Mouse (Mus musculus): ENCODE measurements around the gene Parp4.

The Parp4 gene

DNA sequence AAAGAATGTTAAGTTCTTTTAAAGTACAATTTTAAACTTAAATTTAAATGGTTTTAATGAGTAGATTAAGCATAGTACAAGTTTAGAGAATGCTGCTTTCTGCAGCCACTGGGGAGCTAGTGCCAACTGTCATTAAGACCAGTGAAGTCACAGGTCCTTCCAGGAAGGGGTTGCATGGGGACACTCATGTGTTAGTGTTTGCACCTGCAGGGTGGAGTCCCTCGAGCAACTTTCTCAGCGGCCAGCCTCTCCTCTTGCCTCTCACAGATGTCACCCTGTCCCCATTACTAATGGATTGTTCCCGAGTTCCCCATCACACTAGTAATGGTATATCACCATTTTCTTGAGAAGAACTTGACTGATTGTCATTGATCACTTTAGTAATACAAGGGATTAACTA is 37.8 kb downstream of the Parp4 start:
- DNase-seq (ENCODE audit: low spot score), result no peak

DNA sequence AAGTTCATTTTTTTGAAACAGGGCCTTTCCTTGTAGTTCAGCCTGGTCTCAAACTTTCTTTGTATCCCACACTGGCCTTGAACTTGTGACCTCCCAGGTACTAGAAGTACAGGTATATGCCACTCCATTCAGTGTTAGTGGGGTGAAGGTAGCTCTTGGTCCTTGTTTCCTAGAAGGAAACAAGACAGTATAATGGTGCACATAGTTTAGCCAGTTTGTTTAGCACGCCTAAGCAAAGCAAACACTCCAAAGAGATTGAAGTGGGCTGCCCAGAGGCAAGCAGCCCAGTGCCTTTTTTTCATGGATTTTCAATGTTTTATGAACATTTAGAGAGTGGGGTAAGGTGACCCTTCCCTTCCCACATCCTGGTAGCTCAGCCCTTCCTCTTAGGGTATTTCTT is 42.1 kb downstream of the Parp4 start:
- DNase-seq (ENCODE audit: low spot score), result no peak

DNA sequence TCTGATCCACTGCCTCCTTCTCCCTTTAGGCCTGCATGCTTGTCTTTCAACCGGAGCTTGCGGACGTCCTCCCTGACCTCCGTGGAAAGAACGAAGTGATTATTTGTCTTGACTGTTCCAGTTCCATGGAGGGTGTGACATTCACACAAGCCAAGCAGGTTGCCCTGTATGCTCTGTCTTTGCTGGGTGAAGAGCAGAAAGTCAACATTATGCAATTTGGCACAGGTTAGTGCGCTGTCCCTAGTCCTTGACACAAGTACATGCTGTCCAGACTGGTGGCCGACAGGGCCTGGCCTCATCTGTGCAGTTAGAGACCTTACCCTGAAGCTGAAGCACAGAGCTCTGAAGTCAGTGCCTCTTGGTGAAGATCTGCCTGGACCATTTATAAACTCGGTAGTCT is 45.0 kb downstream of the Parp4 start:
- DNase-seq (ENCODE audit: low spot score), result peak; percentile 1

DNA sequence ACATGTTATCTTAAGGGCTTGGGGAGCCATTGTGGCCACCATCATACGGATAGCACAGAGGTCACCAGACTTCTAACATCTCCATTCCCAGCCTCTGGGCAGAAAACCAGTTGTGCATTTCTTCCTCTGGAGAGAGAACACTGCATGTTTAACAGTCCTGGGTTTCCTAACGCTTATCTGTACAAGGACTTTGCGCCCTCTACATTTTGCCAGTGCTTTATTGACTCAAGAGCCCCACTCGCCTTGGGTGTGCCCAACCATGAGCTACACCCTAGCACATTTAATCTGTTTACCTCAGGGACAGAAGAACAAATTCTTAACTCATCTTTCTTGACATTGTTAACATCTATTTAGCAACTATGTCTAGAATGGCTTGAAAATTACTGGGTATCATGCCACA is 50.8 kb downstream of the Parp4 start:
- no peak for DNase-seq (ENCODE audit: low spot score)

DNA sequence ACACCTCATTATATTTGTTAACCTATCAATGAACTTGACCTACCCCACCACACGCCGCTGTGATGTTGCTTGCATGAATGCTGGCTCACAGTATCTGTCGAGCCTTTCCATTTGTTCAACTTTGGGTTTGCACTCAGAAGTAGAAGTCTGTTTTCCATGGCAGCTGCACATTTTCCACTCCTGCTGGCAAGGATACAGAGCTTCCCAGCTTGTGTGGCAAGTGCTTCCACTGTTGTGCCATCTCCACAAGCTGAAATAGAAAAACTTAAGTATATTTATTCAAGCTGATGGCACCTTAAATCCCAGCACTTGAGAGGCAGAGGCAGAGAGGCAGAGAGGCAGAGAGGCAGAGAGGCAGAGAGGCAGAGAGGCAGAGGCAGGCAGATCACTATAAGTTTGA is 52.9 kb downstream of the Parp4 start:
- DNase-seq (ENCODE audit: low spot score), result no peak

DNA sequence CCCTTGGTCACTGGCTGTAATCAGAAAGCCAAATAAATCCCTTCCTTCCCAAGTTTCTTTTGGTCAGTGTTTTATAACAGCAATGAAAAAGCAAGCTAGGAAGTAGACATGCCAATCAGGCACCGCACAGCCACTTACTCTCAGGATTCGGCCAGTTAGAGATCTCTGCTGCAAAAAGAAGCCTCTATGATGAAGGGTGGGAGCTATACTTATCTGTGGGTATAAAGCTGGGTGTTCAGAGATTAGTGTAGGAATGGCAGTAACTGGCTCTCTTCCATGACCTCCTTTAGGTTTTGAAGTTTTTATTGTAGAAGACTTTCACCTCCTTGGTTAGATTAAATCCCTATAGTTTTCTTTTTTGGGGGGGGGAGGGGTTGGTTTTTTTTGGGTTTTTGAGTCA is 55.7 kb downstream of the Parp4 start:
- no peak for DNase-seq (ENCODE audit: low spot score)

DNA sequence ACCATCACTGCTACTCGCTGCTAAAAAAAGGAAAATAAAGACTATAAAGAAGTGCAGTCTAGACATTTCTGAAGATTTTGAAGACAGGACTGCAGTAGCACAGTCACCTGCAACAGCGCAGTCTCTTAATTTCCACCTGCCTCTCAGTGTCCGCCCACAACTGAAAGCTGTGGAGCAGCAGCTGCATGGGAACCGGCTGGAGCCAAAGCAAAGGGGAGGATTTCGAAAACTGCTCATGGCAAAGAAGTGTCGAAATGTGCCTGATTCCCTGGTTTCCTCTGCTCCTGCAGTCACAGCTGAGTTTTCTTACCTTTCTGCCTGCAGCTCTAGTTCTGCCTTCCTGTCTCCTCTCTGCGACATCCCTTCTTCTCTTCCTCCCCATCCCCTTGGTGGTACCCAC is 71.8 kb downstream of the Parp4 start:
- DNase-seq (ENCODE audit: low spot score), result no peak

DNA sequence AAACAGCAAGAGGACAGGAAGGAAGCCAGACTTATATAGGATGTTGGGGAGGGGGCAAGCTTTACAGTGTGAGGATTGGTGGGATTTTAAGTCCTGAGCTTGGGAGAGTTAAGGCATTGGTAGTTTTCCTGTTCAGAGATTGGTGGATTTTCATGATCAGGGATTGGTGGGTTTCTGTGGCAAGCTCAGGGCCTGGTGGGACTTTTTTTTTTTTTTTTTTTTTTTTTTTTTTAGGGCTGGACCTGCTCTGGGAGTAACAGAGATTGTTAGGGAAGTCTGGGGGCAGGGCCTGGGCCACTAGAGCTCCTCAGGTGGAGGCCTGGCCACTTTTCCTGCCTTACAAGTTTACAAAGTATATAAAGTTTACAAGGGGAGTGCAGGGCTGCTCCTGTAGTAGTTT is 74.0 kb downstream of the Parp4 start:
- DNase-seq (ENCODE audit: low spot score), result no peak

DNA sequence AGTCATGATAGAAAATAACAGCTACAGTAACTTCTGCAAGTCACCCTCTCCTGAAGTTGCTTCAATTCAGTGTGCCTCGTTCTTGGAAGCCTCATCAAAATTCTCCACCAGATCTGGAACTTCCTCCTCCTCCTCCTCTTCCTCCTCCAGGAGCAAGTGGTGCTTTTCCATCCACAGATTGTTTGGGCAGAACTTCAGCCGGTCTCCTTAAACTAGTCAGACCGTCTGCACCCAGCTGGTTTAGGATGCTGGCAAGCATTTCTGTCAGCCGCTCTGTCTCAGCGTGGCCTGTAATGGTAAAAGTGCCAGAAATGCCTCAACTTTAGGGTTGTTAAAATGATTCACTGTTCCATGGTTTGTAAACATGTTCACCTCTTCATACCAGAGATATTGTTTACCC is 90.2 kb downstream of the Parp4 start:
- no peak for DNase-seq (ENCODE audit: low spot score)

DNA sequence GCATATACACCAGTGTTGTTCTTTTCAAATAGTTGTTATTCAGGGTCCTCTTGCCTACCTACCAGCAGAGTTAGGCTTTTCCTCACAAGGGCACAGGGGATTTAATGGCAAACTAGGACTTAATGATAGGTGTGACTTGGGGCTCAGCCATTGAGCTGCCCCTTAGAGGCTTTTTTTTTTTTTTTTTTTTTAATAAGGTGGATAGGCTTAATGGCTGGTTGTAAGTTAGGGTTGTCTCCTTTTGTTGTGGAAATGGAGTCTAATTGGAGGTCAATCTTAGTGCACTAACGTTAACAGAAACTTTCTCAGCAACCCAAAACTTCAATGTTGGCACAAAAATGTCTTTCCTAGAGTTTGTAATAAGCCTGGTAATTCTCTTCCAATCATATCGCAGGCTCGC is 91.5 kb downstream of the Parp4 start:
- DNase-seq (ENCODE audit: low spot score), result no peak

DNA sequence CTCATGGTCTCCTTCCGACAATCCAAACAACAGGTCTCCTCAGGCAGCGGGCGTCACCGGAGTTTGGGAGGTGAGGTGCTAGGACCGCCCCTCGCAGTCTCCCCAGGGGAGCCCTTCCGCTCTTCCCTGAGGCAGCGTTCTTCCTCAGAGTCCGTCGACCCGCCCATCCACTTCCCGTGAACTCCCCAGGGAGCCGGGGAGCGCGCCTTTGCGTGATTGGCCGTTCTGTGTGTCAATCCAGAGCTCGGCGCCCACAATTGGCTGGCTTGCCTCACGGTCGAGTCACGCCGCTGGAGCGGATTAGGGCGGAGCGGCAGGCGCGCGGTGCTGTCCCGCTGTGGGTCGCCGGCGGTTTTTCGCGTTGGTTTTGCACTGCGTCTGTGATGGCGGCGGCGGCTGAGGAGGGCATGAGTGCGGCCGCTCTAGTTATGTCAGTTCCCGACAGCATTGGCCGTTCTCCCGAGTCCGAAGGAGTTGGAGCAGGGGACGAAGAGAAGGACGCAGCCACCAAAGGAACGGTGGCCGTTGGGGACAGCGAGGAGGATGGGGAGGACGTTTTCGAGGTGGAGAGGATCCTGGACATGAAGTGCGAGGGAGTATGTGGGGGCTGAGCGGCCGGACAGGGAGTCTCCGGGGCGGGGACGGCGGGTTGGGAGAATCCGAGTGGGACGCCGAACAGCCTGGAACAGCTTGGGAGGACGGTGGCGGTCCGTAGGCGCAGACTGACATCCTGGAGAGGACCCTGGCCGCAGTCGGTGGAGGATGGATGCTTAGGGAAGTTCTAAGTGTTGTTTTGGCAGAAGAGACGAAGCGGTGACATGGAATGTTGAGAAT is 92.8 kb downstream of the Parp4 start, which contains the start of gene Mphosph8:
TSS of gene Mphosph8 (plus strand) at position 280 of the 834 bp plus-strand sequence.
- DNase-seq (ENCODE audit: low spot score), result peak; percentile 99

DNA sequence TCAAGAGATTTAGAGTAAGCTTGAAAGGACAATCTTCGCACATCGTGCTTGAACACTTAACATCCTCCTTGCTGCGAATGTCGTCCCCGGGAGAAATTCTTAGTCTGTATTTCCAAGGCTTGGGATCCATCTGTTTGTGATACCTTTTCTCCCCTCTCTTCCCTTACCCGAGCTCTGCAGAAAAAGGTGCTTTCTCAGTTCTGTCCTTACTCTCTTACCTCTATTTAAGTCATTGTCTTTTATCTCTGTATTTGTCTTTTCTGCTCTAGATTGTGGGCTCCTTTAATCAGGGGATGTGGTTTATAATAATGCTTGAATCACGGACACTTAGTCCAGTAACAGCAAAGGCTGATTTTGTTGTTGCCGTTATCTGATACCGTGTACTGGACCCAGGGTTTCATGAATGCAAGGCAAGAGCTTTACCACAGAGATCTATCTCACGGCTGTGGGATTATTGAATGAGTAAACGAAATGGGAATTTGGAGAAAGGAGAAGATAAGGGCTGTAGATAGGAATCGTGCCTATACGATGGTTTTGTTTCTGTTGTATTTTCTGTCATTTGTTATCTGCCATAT is 93.7 kb downstream of the Parp4 start:
- DNase-seq (ENCODE audit: low spot score), result no peak

DNA sequence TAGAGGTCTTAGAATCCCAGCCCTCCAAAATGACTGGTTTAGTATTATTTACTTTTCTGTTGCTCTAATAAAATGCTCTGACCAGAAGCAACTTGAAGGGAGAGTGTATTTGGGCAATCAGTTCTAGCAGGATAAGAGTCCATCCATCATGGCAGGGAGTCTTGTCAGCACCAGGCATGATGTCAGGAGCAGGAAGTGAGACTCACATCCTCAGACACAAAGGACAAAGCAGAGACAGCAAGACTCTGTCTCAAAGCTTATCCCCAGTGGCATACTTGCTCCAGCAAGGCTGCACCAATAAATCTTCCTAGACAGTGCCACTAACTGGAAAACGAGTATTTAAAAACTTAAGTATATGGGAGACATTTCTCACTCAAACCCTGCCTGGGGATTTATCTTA is 110.0 kb downstream of the Parp4 start:
- DNase-seq (ENCODE audit: low spot score), result no peak

DNA sequence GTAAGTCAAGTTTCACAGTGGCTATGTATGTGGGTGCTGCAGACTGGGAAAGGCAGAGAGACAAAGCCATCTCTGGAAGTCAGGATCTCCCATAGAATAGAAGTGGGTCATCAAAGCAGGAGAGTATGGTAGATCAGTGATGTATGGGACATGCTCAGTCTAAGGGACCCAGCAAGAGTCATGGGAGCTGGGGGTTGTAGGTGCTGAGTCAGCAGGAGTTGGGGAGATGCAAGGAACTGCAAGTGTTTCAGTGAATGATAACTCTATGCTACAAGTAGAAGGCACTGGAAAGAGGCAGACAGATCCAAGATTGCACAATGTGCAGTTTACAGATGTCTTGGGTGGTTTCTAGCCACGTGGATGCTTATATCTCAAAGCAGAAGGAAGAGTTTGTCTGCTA is 113.7 kb downstream of the Parp4 start:
- DNase-seq (ENCODE audit: low spot score), result no peak

DNA sequence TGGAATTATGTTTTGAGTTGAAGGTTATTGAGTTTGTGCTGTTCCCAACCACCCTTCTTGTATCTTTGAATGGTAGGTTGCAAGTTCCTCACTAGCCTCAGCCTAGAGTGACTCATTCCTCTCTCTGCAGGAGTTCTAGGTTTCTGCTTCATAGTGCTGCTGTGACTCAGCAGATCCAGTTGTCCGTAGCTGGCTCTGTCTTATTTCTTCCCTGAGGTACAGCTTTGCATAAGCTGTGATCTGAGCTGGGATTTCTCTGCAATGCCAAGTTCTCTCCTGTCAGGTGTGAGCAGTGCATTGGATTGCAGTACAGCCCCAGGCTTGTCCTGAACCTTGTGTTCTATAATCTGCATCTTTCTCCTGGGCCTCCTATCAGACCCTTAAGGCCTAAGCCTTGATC is 114.3 kb downstream of the Parp4 start:
- DNase-seq (ENCODE audit: low spot score), result no peak

DNA sequence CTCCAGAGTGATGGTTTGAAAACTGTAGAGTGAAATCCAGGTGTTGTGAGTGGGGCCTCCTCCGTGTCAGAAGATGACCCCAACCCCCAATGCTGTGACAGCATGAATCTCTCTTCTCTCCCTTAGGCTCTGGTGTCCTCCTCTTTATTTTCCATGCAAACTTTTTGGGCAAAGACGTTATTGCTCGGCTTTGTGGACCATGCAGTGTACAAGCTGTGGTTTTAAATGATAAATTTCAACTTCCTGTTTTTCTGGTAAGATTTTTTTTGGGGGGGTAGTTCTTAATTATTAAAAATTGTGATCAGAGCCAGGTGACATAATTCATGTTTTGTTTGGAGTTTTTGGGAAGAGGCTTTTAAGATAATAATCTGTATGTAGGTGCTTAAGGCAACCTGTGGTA is 120.1 kb downstream of the Parp4 start:
- DNase-seq (ENCODE audit: low spot score), result no peak

DNA sequence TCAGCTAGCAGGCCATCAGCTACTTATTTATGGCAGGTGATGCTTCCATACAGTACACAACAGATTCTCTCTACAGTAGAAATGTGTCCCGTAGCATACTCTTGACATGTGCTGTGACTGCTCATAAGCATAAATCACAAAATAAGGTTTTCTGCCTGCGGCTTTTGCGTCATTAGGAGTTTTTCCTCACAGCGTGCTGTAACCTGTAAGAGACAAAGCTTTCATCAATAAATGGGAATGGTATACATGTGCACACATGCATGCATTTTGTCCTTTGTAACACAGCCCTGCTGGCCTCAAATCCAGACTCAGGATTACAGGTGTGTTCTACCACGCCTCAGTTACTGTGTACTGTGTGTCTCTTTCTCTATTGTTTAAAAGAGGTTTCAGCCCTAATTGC is 122.4 kb downstream of the Parp4 start:
- no peak for DNase-seq (ENCODE audit: low spot score)

DNA sequence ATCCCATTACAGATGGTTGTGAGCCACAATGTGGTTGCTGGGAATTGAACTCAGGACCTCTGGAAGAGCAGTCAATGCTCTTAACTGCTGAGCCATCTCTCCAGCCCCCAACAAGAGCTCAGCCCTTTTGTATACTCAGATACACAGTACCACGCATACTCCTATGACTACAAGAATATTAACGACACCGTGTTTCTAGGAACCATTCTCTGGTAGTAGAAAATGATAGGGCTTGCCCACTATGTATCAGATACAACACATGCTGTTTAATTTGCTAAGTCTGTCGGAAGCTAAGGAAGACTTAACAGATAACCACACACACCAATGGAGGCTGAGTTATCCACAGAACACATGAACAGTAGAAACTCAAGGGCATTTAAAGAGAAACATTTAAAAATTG is 127.2 kb downstream of the Parp4 start:
- no peak for DNase-seq (ENCODE audit: low spot score)

DNA sequence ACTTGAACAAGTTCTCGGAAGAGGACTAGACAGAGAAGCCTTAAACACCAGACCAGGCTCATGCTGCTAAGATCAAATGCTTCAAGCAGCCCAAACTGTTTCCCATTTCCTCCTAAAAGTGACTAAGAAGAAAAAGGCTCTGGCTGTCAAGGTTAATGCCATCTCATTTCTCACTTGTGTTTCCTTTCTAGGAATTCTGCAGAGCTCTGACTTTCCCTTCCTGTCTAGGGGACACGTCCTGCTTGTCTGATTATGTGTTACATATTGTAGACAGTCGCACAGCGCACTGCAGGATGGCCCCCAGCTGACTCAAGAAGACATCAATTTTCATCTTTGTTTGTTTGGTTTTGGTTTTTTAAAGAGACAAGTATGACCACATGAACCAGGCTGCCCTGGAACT is 130.3 kb downstream of the Parp4 start:
- no peak for DNase-seq (ENCODE audit: low spot score)
